Mouse (Mus musculus): ENCODE measurements around the gene Angptl1.

DNA sequence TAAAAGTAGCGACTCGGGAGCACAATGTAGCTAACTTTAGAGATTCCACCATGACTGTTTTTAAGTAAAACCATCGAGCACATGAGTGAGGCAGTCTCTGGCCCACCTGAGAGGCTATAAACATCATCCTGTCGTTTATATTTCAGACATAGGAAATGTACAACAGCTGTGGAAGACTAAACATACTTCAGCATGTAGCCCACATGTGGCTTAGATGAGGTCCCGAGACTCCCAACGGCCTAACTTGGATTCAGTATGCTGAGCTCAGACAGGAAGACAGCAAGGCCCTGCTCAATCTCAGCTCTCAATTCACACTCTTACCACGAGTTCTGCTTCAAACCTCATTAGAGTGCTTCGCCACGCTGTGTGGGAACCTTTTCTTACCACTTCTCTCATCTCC lies 14.0 kb downstream of the Angptl1 start:
- no peak for TF ChIP-seq CTCF (conservative IDR thresholded peaks at IDR 0.05; ENCODE audit: insufficient read depth, insufficient read length, low read depth, low read length)
- TF ChIP-seq POLR2A (IDR thresholded peaks at IDR 0.05; ENCODE audit: low read depth, low read length), result no peak
